Mouse (Mus musculus): ENCODE measurements around the gene Rsl1d1. TPM values are rescaled to one million over a fixed set of nuclear protein-coding genes. Genes with fewer than 3 reads are reported as not detected.

The Rsl1d1 gene
- polyA plus RNA-seq (2016; fragmentation: Nextera tagmentation; extraction: Ambion mirVana) = 278 and 326 TPM in 2 replicates

DNA sequence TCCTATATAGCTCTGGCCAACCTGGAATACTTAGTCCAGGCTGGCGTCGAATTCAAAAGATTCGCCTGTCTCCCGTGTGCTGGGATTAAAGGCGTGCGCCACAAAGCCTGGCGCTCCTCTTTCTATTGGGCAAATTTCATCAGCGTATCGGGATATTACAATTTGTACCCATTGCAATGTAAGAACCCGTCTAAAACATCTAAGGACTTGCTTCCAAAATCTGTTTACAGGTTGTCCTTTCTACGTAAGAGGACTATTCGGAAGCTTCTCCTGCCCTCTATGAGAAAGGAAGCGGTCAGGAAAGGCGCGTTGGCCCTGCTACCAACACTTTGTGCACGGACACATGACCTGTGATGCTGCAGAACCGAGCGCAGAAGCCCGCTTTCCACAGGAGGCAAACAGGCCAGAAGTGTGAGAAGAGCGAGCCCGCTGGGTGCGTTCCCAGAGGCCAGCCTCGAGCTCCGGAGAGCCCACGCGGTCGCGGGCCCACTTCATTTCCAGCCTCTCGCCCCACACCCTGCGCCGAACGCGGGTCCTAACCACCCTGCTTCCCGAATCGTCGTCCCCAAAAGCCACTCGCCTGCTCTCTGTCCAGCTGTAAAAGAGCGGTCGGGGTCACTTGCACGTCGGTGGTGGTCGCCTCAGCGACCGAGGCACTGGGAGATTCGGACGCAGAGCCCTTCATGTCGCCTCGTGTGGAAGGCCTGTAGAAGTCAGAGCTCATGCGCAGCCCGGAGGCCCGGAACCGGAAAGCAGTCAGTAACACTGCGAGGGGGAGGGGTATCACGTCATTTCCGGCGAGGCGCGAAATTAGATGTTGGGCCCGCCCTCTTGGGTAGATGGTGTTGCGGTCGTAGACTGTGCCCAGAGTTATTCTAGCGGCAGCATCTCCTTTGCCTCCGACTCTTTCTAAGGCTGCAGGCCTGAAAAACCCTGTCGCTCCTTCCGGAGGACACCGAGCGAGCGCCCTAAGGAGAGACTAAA, at the start of gene Rsl1d1:
Gene Rsl1d1 (minus strand): TSS at position 761 of the 984 bp plus-strand sequence.
- peaks cover 63% of the 10 kb centered on the region for H3K36me3 ChIP-seq
- WGBS = under 1% methylated on average over 68 of the region's 68 CpGs

DNA sequence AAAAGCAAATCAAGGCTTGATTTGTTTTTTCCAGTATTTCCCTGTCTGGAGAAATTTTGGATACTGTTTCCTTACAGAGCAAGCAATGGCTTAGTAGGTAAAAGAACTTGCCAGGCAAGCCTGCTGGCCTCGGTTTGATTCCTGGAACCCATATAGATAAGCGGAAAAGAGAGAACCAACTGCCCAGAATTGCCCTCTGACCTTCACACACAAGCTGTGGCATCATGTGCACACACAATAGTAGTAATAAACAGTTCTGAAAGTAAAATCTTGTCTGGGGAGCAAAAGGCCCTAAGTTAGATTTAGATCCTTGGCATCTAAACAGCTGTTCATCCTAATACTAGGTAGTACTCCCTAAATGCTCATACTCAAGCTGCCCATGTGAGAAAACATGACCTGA, 44.7 kb upstream of the Rsl1d1 start:
- no peaks in the 10 kb centered on the region for H3K9me3 ChIP-seq (replicated peaks)
- DNase-seq (ENCODE audit: low spot score) = no peak
- H3K27me3 ChIP-seq (ENCODE audit: low read depth, poor library complexity, severe bottlenecking) = no peaks in the 10 kb centered on the region
- peaks cover 12% of the 10 kb centered on the region for H3K4me1 ChIP-seq
- no peak overlapping the region for H3K27ac ChIP-seq
- WGBS = 83% methylated on average over 2 of the region's 2 CpGs
- H3K36me3 ChIP-seq = peaks cover 19% of the 10 kb centered on the region
- H3K4me3 ChIP-seq = no peak overlapping the region

More for the DNA sequence above, at the start of gene Rsl1d1:
- DNase-seq (ENCODE audit: low spot score) = peak; percentile 98
- H3K4me3 ChIP-seq = peak within 1 kb of the TSS; percentile 79
- H3K27ac ChIP-seq = peak within 1 kb of the TSS; percentile 95
- no peaks in the 10 kb centered on the region for H3K9me3 ChIP-seq (replicated peaks)
- no peaks in the 10 kb centered on the region for H3K27me3 ChIP-seq (ENCODE audit: low read depth, poor library complexity, severe bottlenecking)
- H3K4me1 ChIP-seq = peaks cover 38% of the 10 kb centered on the region

DNA sequence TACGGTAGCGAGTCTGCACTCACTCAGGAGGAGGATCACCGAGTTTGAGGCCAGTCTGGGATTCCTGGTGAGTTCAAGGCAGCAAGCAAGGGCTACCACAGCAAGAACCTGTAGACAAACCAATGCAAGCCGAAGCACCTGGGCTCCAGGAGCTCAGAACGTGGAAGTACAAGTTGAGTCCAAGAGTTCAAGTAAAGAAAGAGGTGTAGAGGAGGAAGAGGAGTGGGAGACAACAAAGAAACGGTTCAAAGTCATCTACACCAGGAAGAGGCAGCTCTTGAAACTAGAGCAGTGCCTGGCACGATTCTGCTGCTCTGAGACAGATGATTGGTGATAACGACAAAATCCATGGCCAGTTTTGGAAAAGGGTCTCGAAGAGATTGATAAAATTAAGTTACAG, 42.6 kb upstream of the Rsl1d1 start:
- no peak overlapping the region for H3K27ac ChIP-seq
- no peak overlapping the region for H3K4me3 ChIP-seq
- 87% methylated on average over 9 of the region's 9 CpGs for WGBS
- no peaks in the 10 kb centered on the region for H3K4me1 ChIP-seq
- peaks cover 18% of the 10 kb centered on the region for H3K36me3 ChIP-seq
- H3K9me3 ChIP-seq (replicated peaks) = no peaks in the 10 kb centered on the region
- DNase-seq (ENCODE audit: low spot score) = no peak
- no peaks in the 10 kb centered on the region for H3K27me3 ChIP-seq (ENCODE audit: low read depth, poor library complexity, severe bottlenecking)

DNA sequence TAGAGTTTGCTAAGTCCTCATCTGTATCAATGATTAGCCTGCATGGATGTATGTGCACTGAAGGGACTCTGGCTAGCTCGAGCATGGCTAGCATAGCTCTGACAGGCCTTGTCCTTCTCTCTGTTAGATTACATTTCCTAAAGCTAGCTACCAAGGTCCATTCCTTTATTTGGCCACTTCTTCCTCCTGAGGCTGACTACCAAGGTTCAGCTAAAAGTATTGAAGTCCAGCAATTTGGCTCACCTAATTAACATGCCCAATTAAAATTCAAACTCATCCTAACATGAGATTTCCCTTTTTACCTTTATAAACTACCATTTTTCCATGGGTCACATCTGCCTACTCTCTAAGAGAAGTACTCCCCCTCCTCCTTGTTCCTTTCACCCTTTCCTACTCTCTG, 39.3 kb upstream of the Rsl1d1 start:
- H3K4me1 ChIP-seq = no peaks in the 10 kb centered on the region
- no peak overlapping the region for H3K4me3 ChIP-seq
- no peak for DNase-seq (ENCODE audit: low spot score)
- H3K27ac ChIP-seq = no peak overlapping the region
- no peaks in the 10 kb centered on the region for H3K27me3 ChIP-seq (ENCODE audit: low read depth, poor library complexity, severe bottlenecking)
- peaks cover 33% of the 10 kb centered on the region for H3K36me3 ChIP-seq
- WGBS = 93% methylated on average over 1 of the region's 1 CpGs
- H3K9me3 ChIP-seq (replicated peaks) = no peaks in the 10 kb centered on the region

DNA sequence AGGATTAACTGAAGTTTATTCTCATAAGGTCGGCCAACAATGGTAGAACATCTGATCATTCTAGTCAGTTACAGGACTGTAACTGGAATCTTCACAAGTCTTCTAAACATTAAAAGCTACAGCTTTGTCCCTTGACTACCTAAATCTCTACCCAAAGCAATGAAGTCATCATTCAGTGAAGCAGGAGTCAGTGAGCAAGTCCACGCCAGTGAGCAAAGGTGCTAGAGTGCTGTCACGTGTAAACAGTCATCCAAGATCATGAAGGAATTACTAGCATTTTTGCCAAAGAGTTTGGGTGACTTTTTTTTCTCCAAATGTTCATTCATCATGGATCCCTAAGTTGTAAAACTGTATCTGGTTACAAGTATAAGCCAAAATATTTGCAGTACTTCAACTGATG, 14.7 kb upstream of the Rsl1d1 start:
- no peaks in the 10 kb centered on the region for H3K9me3 ChIP-seq (replicated peaks)
- H3K36me3 ChIP-seq = peaks cover 99% of the 10 kb centered on the region
- 89% methylated on average over 3 of the region's 3 CpGs for WGBS
- DNase-seq (ENCODE audit: low spot score) = no peak
- no peaks in the 10 kb centered on the region for H3K27me3 ChIP-seq (ENCODE audit: low read depth, poor library complexity, severe bottlenecking)
- no peak overlapping the region for H3K4me3 ChIP-seq
- H3K27ac ChIP-seq = no peak overlapping the region
- H3K4me1 ChIP-seq = no peaks in the 10 kb centered on the region

DNA sequence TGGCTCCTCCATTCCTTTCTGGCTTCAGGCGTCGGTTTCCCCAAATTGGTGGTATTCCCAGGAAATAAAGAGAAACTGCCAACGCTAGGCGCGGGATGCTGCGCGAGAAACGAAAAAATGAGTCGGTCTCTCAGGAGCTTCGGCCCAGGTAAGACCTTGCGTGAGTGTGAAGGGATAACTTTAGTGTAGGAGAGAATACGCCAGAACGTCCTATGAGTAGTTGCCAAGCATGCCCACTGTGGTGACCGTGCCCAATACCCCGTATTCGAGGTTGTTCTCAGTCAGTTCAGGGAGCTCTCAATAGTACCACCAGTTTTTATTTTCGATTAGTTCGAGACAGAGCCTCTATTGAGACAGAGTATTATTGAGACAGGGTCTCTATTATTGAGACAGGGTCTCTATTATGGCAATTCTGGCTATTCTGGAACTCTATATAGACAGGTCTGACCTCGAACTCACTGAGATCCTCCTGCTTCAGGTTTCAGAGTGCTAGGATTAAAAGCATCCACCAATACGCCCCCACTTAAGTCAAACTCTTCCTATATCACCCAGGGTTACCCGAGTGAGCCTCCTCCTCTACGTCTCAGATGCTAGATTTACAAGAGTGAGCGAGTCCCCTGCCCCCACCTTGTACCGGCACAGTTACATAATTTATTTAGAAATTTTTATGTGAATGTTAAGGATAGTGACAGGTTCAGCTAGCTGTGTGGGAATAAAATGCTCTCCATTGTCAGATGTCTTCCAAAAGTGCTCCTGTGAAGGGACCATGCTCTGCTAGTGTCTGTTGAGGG, 664 bp upstream of the Rsl1d1 start:
- Histone ChIP-seq H3K4me3 (peak overlapping the region; percentile 79), H3K9me3 (replicated peaks) (no peaks in the 10 kb centered on the region), H3K27me3 (ENCODE audit: low read depth, poor library complexity, severe bottlenecking) (no peaks in the 10 kb centered on the region), H3K27ac (peak overlapping the region; percentile 95), H3K4me1 (peaks cover 29% of the 10 kb centered on the region), H3K36me3 (peaks cover 63% of the 10 kb centered on the region)
- no peak for DNase-seq (ENCODE audit: low spot score)
- WGBS = 8% methylated on average over 24 of the region's 24 CpGs

DNA sequence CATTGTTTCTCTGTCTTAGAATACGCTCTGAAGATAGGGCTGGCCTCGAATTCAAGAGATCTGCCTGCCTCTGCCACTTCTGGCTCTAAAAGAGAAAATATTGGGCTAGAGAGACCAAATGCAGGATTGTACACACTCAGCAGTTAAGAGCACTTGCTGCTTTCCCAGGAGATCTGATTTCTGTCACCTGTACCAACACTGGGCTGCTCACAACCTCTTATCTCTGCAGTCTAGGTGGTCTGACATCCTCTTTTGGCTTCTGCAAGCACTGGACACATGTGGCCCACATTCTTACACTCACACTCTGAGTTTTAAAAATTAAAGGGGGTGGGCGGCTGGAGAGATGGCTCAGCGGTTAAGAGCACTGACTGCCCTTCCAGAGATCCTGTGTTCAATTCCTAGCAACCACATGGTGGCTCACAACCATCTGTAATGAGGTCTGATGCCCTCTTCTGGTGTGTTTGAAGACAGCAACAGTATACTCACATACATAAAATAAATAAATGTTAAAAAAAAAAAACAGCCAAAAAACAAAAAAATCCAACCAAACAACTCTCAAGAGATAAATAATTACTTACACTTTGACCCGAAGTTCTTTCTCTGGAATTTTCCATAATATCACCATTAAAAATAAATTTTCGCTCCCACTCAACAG, 1.3 kb downstream of the Rsl1d1 start:
- H3K4me1 ChIP-seq = peaks cover 38% of the 10 kb centered on the region
- H3K9me3 ChIP-seq (replicated peaks) = no peaks in the 10 kb centered on the region
- no peaks in the 10 kb centered on the region for H3K27me3 ChIP-seq (ENCODE audit: low read depth, poor library complexity, severe bottlenecking)
- peaks cover 63% of the 10 kb centered on the region for H3K36me3 ChIP-seq
- WGBS = 67% methylated on average over 6 of the region's 6 CpGs
- peak overlapping the region; percentile 95; the same call in 1 of the 2 replicates for H3K27ac ChIP-seq
- H3K4me3 ChIP-seq = peak overlapping the region; percentile 79
- no peak for DNase-seq (ENCODE audit: low spot score)

DNA sequence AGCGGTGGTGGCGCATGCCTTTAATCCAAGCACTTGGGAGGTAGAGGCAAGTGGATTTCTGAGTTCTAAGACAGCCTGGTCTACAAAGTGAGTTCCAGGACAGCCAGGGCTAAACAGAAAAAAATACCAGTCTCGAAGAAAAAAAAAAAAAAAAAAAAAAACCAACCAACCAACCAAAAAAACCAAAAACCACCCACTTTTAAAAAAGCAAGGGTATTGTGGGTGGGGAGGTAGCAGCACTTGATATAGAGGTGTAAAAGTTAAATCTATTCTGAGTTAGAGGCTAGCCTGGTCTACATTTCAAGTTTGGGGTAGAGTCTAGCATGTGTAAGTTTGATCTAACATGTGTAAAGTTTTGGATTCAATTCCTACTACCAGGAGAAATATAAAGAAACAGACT, 2.9 kb downstream of the Rsl1d1 start:
- no peak for DNase-seq (ENCODE audit: low spot score)
- Histone ChIP-seq H3K4me1 (peaks cover 38% of the 10 kb centered on the region), H3K27ac (no peak overlapping the region), H3K27me3 (ENCODE audit: low read depth, poor library complexity, severe bottlenecking) (no peaks in the 10 kb centered on the region), H3K9me3 (replicated peaks) (no peaks in the 10 kb centered on the region), H3K4me3 (no peak overlapping the region), H3K36me3 (peaks cover 68% of the 10 kb centered on the region)
- WGBS = 94% methylated on average over 3 of the region's 3 CpGs

DNA sequence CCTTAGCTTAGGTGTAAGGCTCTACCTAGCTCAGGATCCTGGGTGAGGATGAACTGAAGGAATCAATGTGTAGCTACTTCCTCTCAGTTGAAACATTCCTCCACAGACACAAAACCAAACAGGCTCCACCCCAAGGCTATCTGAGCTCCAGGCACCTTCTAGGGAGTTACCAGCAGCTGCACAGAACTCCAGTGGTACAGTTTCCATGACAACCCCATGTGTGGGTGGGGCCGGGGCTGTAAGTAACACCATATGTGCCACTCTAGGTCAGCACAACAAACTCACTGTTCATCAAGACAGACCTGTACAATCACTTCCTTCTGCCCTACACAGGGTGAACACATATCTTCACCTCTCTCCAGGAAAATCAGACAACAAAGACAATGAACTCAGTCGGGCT, 4.7 kb downstream of the Rsl1d1 start:
- Histone ChIP-seq H3K4me3 (peak overlapping the region; percentile 12; the same call in 1 of the 2 replicates), H3K9me3 (replicated peaks) (no peaks in the 10 kb centered on the region), H3K36me3 (peaks cover 84% of the 10 kb centered on the region)

DNA sequence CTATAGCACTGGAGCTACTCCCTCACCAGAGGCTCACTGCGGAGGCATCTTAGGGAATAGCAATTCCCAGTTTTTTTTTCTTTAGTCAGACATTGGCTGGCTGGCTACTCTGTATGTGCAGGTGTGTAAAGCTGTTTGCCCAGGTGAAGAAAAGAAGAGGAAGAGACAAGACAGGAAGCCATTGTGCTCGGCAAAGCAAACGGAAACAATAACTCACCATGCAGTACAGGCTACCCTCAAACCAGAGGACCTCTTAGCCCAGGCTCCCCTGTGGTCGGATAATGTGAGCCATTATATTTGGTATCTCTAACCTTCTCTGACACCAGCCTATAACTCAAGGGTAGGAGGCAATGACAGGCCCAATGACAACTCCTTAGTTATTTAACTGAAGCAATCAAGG, 6.1 kb downstream of the Rsl1d1 start:
- Histone ChIP-seq H3K27me3 (ENCODE audit: low read depth, poor library complexity, severe bottlenecking) (no peaks in the 10 kb centered on the region), H3K4me3 (no peak overlapping the region), H3K27ac (no peak overlapping the region), H3K4me1 (peaks cover 22% of the 10 kb centered on the region), H3K9me3 (replicated peaks) (no peaks in the 10 kb centered on the region), H3K36me3 (peaks cover 98% of the 10 kb centered on the region)
- no peak for DNase-seq (ENCODE audit: low spot score)
- 96% methylated on average over 4 of the region's 4 CpGs for WGBS

More for the DNA sequence above, 4.7 kb downstream of the Rsl1d1 start:
- no peaks in the 10 kb centered on the region for H3K27me3 ChIP-seq (ENCODE audit: low read depth, poor library complexity, severe bottlenecking)
- peaks cover 25% of the 10 kb centered on the region for H3K4me1 ChIP-seq
- DNase-seq (ENCODE audit: low spot score) = peak; percentile 83
- H3K27ac ChIP-seq = peak overlapping the region; percentile 62; the same call in 1 of the 2 replicates
- 27% methylated on average over 2 of the region's 2 CpGs for WGBS

DNA sequence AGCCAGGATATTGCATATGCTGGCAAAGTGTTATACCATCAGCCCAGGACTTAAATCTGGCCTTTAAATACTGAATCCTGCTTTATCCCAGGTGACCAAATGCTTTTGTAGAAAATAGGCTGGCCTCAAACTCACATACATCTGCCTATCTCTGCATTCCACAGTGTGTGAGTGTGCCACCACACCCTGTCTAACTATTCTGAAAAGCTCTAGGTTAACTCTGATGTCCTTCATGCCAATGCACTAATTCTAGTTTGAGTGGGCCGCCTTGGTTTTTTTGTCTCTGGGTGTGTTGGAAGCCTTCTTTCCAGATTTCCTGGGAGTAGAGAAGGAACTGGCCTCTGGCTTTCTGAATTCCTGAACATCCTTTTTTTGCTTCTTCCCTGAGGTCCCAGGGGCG, 9.9 kb downstream of the Rsl1d1 start:
- Histone ChIP-seq H3K4me3 (no peak overlapping the region), H3K36me3 (peaks cover 78% of the 10 kb centered on the region), H3K9me3 (replicated peaks) (no peaks in the 10 kb centered on the region), H3K4me1 (peaks cover 3% of the 10 kb centered on the region), H3K27me3 (ENCODE audit: low read depth, poor library complexity, severe bottlenecking) (no peaks in the 10 kb centered on the region), H3K27ac (no peak overlapping the region)
- DNase-seq (ENCODE audit: low spot score) = no peak
- WGBS = 92% methylated on average over 2 of the region's 2 CpGs

DNA sequence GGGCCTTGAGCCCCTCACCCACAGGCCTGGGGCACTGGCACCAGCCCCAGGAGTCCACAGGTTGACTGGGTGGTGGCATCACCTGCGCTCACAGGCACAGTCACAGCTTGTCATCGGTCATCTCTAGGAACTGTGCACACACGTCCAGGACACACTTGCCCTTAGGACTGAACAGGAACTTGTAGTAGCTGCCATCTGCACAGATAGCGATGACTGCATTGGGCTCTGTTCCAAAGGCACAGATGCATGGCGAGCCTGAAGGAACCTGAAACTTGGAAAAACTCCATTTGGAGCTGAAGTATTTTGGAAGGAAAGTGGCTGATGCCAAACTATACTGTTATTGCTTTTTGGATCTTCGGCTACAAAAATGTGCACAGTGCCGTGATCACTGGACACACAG, 13.0 kb downstream of the Rsl1d1 start:
- Histone ChIP-seq H3K4me3 (no peak overlapping the region), H3K36me3 (peaks cover 47% of the 10 kb centered on the region), H3K4me1 (no peaks in the 10 kb centered on the region), H3K27ac (no peak overlapping the region), H3K9me3 (replicated peaks) (no peaks in the 10 kb centered on the region), H3K27me3 (ENCODE audit: low read depth, poor library complexity, severe bottlenecking) (no peaks in the 10 kb centered on the region)
- WGBS = 93% methylated on average over 7 of the region's 7 CpGs
- no peak for DNase-seq (ENCODE audit: low spot score)
